Mouse (Mus musculus) thymus, postnatal 14 days (tissue): ENCODE results near the gene Usp3.

Experiments used
- DNase-seq: peaks from one replicate; pipeline ENCODE4 v3.0.0; 2021

The Usp3 gene

DNA sequence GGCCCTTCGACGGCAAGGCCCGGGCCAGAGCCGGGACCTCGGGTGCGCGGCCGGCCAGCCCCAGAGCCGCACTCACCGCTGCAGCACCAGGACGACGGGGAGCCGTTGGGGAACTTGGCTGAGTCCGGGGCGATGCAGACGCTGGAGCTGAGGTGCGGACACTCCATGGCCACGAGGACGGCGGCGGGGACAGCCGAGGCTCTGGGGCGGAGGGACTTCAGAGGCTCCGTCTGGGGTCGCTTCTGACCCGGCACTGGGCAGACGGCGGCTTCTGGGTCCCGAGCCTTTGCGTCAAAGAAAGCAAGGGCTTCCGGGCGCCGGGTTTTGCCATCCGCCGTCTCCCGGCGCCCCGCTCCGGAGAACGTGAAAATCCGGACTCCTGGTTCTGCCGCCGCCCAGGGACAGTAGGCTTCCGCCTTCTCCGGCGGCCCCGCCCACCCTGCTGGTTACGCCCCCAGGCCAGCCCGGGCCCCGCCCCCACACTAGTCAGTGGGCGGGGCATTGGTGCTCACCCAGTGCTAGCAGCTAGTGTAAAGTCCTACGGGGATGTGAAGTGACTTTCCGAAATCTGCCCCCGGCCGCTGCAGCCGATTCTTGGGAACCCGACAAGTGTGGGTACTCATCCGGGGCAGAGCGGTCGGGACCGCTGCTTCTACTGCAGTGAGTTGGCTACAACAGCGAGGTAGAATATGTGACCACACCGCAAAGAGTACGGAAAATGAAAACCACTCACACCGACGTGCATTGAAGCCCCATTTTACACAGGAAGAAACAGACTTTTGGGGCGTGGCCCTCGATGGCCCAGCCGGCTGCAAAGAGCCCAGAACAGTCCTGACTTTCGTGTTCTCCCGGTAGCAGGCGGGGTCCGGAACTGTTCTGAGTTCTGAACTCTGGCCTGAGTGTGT, at the start of gene Usp3:
Usp3 (minus strand) TSS at position 435 of the 905 bp plus-strand sequence.
- DNase-seq, result peak; percentile 97

DNA sequence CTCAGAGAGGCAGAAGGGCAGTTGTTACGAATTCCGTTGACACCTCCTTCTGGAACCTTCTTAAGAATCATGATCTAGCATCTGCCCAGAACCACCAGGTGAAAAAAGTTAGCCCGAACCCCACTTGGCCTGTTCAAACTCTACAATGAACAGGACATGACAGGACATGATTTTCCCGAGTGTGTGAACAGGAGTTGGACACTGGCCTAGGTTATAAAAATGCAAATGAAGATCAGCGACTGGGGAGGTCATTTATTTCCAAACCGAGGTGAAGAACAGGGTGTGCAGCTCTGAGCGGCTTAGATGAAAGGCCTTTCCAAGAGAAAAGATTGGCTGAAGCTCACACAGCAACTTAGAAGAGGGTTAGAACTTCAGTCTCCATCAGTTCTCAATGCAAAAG, 47.5 kb upstream of the Usp3 start:
- DNase-seq, result no peak

DNA sequence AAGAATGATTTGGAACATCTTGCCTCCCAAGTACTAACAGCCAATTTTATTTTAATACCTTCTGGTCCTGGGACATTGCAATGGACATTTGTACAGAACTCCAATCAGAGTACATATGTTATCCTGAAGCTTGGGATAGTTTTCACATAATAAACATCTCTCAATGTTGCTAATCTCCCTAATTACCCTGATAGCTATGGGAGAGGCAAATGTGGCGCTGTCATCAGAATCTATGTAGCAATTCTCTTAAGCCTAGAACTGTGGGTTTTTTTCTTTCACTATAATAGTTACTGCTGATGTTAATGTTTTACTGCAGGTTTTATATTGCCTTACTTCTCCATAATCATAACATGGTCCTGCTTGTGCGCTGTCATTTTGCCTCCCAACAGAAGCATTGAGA, 46.7 kb upstream of the Usp3 start:
- DNase-seq, result no peak

DNA sequence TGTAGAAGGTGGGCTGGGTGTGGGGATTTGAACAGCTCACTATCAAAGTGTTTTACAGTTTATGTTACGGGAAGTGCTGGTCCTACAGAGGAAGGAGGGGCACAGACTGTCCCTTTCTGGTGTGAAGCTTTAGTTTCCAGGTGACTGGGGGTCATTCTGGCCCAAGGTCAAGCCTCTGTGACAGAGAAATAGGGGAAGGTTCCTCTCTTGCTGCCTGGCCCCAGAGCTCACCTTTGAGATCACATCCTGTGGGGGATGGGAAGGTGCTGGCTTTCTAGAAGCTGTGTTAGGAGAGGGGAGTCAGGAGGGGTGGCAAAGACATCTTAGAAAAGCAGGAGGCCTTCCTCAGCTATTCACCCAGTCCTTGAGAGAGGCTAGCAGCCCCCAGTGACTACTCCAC, 39.5 kb upstream of the Usp3 start:
- peak; percentile 72 for DNase-seq

DNA sequence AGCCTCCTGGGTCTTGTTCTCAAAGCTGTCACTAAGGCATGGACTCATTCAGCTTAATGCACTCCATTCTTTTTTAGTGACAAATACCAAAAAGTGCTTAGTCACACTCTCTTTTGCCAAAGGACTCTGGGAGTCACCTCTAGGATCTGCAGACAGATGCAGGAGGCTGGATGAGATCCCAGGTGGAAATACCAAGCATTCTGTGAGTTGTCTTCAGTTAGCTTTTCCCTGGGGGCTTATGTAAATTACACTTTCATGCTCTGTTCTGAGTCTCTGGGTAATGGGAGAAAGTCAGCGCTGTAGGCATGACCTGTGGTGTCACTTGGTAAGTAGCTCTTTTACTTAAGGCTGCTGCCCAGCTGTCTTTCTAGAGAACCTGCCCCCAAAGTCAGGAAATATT, 38.0 kb upstream of the Usp3 start:
- DNase-seq, result no peak

DNA sequence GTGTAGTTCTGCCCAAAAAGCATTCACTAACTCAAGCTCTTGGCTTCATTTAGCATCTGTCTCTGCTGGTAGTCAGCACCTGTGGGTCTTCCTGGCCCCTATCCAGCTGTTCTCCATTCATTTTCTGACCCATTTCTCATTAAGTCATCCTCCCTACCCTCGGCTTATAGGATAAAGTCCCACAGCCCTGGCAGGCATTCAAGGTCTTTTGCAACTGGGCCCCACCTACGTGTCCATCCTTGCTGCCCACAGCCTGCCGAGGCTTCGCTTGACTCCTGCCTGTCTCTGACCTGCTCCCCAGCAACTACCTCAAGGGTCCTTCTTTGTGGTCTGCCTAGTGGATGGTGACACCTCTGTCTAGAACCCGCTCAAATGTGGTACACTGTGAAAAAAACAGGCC, 33.7 kb upstream of the Usp3 start:
- no peak for DNase-seq

DNA sequence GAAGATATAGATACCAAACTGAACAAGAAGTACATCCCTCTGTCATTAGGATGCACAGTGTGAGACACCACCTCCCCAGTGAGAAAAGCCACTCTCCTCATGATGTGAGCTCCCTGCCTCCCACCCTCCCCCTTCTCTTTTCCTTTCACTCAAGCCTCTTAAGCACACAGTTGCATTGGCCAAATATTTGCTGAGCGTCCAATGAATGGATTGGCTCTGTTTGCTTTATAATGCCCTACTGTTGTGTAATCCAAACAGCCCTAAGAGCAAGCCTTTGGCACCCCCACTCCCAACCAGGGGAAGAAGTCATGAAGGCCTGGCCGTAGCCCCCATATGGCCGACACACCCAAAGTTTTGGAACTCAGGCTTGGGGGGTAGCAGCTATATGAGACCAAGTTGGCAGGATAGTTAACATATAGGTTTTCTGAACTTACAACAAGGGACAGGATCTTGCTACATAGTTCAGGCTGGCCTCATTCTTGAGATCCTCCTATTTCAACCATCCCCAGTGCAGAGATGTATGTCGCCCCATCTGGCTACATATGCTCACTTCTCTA, 33.1 kb upstream of the Usp3 start:
- no peak for DNase-seq

DNA sequence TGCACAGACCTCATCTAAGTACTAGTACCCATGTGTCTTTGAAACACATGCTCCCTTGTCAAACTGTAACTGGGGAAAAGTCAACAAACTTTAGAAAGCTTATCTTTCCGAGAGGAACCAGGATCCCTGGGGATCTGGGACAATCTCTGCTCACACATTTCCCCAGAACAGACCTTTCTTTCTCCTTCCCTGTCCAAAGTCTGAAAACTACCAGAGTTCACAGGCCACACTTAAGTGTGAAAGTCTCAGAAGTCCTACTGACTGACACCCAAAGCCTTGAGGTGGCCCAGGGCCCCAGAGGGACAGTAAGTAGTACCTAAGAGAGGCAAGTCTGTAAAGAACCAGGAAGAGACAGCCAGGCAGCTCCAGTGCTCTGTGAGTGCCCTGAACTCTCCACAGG, 31.9 kb upstream of the Usp3 start:
- no peak for DNase-seq

DNA sequence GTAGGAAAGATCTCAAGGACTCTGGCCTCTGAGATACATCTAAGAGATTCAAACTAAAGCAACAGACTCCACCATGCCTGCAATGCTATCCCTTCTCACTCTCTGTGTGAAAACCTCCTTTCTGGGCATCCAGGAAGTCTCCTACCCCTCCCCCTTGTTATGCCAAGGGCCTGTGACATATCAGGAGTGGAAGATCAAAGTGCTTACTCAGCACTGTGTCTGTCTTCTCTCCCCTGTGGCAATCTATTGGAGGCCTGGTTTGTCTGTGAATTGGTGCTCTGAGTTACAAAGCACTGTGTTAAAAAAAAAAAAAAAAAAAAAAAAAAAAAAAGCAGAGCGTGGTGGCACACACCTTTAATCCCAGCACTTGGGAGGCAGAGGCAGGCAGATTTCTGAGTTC, 30.7 kb upstream of the Usp3 start:
- DNase-seq, result no peak

DNA sequence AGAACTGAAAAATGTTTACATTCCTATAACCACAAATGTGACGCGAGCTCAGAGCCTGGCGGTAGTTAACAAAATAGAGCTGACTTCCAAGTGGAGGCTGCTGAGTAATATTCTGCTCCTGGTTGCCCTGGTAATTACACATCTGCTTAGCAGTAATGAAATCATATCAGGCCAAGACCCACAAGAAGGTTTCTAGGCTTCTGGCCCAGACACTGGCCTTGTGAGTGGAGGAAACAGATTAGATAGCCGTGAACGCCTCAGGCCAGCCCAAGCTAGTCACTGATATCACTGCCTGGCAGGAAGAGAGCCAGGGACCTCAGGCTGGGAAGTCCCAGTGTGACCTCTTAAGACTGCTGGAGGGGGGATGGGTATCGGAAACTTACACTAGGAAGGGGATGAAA, 27.6 kb upstream of the Usp3 start:
- DNase-seq, result no peak

DNA sequence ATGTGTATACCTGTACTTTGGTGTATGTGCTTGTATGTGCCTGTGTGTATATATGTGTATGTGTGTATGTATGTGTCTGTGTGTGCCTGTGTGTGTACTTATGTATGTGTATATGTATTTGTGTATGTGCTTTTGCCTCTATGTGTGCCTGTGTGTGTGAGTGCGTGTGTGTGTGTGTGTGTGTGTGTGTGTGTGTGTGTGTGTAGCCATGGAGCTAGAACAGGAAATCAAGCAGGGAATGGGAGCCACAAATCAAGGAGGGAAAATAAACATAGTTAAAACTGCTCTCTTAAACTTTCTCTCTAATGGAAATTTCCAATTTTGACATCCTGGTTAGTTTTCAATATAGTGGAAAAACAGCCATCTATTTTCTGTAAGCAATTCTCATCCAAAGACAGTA, 27.1 kb upstream of the Usp3 start:
- DNase-seq, result no peak

DNA sequence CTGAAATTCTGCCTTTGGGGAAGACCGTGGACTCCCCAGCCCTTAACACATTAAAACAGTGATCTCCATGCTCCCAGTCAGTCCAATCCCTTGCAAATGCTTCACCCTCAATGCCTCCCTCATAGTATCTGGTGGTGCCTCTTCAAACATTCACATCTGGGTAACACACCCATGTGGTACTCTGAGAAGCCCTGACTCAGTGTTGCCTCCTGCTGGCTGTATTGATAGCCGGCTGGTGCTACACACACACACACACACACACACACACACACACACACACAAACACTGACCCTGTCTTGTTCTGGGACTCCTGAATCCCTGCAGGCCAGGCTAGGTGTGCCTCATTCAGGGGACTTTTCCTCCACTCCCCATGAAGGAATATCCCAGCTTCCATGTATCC, 24.9 kb upstream of the Usp3 start:
- no peak for DNase-seq

DNA sequence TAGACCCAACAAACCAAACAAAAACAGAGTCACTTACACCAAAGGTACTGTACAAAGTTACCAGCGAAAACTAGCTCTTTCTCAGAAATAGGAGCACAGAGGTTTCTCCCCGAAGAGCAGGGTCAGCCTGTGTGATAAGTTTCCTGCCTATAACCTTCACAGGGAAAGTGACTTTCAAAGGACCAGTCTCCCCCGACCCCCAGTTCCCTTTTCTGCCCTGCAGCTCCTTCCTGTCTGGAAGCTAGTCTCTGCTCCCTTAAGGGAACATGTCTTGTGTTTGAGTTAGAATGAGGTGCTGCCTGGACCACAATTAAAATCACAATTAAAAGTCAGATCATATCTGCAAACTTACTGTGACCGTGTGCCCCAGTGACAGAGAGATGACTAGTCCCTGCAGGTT, 23.9 kb upstream of the Usp3 start:
- DNase-seq, result peak; percentile 40

DNA sequence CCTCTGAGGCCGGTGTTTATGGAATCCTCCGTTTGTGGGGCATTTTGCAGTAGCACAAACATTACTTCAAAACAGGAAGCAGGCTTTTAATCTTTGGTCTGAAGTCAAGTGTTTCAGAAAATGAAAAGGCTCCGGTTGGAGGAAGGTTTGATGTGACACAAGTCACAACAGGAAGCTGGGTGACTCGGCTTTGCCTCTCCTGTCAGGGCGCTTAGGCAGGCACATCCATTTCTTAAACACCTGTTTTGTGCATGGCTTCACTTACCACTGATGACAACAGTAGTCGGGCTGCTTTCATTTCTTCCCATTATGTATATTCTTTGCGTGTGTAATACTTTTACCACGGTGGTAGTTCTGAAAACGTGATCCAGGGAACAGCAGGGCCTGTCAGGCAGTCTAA, 22.2 kb upstream of the Usp3 start:
- DNase-seq, result peak; percentile 81

DNA sequence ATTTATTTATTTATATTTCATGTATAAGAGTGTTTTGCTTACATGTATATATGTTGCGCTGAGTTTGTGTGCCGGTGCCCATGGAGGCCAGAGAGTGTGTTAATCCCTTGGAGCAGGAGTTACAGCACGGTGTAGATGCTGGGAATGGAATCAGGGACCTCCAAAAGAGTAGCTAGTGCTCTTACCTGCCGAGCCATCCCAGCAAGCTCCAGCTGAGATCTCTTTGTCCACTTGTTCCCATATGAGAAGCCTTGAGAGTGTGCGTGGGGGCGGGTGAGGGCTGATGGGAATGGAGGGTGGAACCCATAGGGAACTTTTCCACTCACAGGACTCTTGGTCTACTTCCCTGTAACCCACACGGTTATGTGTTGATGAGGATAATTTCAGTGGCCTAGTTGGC, 21.6 kb upstream of the Usp3 start:
- no peak for DNase-seq

DNA sequence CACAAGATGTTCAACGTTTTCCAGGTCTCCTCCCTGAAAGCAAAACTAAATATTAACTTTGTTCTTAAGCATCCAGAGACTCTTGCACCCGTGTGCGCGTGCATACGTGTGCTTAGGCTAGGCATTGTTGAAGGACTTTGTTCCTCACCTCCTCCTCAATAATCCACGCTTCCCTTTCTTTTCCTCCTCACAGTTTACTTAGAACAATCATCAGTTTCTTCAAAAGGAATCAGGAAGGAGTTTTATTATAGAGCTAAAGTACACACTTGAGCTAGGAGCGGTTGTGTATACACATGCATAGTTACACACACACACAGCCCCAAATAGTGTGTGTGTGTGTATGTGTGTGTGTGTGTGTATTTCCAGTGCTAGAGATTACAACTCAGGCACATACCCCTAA, 20.7 kb upstream of the Usp3 start:
- no peak for DNase-seq

DNA sequence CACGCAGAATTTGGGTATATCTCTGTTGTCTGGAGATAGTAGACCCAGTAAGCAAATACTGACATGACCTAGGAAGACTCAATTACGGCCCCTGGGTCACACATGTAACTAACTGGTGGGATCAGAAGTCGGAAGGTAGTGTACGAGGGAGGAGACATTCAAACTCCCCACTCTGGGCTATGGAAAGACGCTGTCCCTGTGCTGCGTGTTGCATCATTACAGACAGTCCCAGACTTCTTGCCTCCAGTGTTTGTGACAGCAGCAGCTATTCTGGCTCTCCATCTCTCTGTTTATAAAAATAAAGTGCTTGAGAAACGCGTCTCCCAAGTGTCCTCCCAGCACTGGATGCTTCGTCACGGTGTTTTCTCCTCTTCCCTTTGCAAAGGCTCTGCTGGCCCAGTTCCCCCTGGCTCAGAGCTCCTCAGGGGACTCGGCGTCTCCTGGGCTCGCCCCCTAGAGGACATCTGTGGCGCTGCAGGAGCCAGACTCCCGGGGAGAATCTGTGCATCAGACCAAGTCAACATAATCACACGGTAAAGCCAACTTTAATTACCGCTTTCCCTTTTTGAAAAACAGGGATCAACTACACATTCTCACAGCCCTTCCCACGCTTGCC, 18.6 kb upstream of the Usp3 start:
- peak; percentile 93 for DNase-seq

DNA sequence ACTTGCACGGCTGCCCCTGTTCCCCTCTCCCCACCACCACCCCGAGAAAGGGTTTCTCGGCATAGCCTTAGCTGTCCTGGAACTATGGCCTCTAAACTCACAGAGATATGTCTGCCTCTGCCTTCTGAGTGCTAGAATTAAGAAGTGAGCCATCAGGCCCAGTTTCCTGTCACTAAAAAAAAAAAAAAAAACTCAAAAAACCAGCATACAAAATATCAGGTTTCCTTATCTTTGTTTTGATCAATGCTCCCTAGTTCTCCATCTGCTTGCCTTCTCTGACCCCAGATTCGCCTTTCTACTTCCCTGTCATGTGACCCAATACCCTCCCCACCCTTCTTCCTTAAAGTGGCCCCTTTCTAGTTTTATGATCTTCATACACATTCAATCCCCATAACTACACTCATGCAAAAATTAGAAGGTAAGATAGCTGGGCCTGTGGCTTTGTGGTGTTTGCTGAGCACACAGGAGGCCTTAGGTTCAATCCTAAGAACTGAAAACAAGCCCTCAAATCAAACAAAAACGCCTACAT, 15.9 kb upstream of the Usp3 start:
- DNase-seq, result no peak

DNA sequence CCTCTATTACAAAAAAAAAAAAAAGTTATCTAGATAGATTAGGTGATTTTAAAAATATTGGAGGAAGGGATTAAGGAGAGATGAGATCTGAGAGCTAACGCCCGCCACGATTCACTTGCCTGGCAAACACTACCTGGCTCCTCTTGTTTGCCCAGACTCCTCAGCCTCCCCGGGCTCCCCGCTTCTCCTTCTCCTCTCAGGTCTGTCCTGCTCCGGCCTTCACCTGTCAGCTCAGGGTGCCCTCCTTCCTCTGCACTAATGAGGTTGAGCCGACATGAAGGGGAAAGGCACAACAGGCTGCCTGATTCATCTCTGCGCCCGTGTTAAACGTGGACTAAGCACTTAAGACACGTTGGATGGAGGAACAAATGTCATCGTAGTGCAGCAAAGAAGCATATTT, 13.9 kb upstream of the Usp3 start:
- DNase-seq, result no peak

DNA sequence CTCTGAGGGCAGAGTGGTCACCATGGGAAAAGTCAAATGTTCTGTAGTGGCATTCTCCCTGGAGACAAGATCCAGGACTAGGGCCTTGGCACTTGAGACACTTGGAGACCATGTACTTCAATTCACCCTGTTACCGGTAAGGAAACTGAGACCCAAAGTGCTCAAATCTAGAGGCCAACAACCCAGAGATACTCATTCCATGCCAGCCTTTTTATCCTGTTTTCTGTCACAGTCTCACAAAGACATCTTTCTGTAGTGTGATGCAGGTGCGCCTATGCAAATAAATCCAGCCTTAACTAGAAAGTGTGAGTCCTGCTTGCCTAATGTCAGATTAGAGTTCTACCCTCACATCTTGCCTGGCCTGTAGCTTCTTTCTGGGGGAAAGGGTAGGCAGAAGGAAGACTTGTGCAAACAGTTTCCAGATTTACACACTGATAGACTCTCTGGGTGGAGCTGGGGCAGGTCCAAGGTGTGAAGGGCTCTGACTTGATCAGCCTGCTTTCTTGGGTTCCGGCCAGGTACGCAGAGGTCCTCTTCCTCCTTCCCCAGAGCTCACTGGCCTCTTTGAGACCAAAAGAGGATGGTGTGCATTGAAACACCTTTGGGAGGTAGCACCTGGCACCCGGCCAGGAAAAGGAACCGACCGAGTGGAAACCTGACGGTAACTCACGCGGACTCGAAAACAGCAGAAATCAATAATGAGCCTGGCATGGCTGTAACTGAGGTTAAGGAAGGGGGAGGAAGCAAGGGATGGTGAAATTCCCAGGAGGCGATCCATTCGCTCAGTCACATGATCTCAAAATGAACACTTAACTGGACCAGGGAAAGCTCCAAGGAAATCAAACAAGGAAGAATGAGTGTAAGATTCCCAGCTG, 13.2 kb upstream of the Usp3 start:
- no peak for DNase-seq

DNA sequence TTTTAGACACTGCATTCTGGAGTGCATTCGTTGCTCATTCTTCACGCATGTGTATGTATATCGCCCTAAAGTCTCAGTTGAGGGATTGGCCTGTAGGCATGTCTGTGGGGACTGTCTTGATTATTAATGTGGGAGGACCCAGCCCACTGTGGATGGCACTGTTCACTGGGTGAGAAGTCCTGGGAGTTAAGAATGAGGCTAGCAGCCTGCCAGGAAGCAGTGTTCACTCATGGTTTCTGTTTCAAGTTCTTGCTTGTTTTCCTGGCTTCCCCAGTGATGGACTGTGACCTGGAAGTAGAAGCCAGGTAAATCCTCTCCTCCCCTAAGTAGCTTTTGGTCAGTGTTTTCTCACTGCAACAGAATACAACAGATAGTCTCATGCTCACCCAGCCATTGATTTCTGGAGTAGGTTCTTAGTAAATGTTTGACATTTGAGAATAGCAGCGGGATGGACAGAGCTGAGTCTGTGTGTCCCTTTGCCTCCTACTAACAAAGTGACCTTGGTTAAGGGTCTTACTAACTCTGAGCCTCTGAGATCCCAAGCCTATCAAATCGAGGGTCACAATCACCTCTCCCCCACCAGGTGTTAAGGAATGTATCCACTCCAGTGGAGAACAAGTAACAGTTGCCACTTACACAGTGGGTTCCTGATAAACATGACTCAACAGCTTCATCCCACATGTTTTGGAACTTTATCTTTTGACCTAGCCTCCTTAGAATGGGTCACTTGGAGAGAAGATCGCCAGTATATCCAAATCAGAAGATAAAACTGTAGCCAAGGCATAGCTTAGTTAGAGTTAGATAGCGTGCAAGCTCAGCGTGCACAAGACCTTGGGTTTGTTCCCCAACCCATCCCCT, 11.6 kb upstream of the Usp3 start:
- DNase-seq, result no peak

DNA sequence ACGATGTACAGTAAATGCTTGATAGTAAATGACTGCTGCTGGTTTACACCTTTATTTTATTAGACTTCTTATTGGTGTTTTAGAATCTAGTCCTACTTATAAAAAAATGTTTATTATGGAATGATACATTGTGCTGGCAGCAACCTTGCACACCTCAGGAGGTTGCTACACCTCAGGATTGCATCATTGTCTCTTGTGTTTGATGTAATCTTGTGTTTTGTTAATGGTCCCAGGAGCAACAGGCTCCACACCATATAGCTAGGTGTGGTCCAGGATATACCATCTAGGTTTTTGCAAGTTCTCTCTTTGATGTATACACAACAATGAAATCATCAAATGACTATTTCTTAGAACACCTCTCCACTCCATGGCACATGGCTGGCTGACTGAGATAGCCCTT, 11.0 kb upstream of the Usp3 start:
- no peak for DNase-seq
